Mouse (Mus musculus): Measurements from ENCODE around the gene Ncbp2.

The Ncbp2 gene

DNA sequence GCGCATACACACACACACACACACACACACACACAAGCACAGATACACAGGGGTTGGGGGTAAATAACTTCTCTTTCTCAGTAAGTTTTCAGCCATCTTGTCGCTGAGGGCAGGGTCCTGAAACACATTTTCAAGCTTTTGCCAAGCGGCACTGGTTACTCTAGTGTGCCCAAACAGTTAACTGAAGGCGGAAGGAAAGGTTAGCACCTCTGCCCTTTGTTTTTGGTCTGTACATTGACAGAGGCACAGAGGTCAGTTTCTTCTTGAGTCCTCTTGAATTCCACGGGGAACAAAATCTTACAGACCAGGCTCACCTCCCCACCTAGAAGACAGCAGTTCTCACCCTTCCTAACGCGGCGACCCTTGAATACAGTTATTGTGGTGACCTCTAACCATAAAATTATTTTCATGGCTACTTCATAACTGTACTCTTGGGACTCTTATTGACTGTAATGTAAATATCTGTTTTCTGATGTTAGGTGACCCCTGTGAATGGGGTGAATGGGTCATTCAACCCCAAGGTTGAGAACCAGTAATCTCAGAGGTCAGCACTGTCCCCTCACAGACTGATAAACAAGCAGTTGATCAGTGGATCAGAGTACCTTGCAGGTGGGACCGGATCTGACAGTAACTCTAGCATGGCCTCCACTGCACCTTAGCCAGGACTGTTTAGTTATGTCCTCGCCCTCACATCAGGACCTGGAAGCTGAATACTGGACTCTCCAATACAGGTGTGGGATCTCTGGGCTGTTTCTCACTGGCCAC lies 60.4 kb downstream of the Ncbp2 start:
- no peak for DNase-seq (ENCODE audit: low read depth, low spot score)

DNA sequence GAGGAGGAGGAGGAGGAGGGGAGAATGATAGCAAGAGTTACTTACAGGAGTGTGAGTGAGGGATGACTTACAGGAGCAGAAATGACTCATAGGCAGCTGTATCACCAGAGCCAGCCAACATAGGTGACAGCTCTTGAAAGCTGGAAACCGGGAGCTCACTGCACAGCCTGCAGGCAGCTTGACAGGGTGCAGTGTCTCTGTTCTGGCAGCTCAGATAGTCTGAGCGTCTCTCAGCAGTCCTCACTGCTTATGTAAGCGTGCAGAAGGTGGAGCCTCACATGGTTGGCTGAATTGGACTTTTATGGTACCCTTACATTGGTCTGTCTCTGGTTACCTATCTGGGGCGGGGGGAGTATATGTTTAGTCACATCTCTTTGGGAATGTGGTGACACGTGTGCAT lies 61.6 kb downstream of the Ncbp2 start:
- peak; percentile 28 for DNase-seq (ENCODE audit: low read depth, low spot score)

DNA sequence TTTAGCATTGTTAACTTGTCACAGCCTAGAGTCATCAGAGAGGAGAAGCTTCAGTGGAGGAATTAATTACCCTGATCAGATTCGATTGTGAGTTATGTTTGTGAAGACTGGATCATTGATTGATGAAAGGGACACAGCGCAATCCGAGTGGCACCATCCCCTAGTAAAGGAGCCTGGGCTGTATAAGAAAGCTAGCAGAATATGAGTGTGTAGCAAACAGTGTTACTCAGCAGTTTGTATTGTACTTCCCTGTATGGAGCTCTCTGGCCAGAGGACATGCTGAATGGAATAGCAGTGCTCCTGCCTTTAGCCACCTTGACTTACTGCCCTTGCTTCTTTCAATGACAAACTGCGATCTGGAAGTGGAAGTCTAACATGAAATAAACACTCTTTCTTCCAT lies 62.0 kb downstream of the Ncbp2 start:
- no peak for DNase-seq (ENCODE audit: low read depth, low spot score)

All from R1 (cell line).